Mouse (Mus musculus): Measurements from ENCODE around the gene Sept1.

GRCm38 (mm10) chr7:127234777-127235176, 1.8 kb upstream of the Sept1 start:
- no peak for TF ChIP-seq POLR2A (IDR thresholded peaks at IDR 0.05; ENCODE audit: extremely low read depth, insufficient read depth, low read length)
- TF ChIP-seq CTCF (IDR thresholded peaks at IDR 0.05; ENCODE audit: low read depth, low read length): no peak

All from liver, adult 2 months (tissue).